Mouse (Mus musculus): Measurements from ENCODE around the gene Mcoln3.
A peak's percentile ranks its signal among the peaks of the same experiment; 100 is the strongest.

The Mcoln3 gene

GRCm38 (mm10) chr3:146174215-146174614 is 57.0 kb downstream of the Mcoln3 start:
- no peak for DNase-seq (ENCODE audit: low read depth)

GRCm38 (mm10) chr3:146177295-146177694 is 60.0 kb downstream of the Mcoln3 start:
- peak; percentile 68 for DNase-seq (ENCODE audit: low read depth)

GRCm38 (mm10) chr3:146177748-146178582 is 60.7 kb downstream of the Mcoln3 start:
- DNase-seq (ENCODE audit: low read depth) = peak; percentile 87

GRCm38 (mm10) chr3:146180341-146180740 is 63.1 kb downstream of the Mcoln3 start:
- DNase-seq (ENCODE audit: low read depth) = no peak

- DNase-seq (ENCODE audit: low read depth) = peak; percentile 65
Observed at GRCm38 (mm10) chr3:146180986-146181385, 63.7 kb downstream of the Mcoln3 start.

GRCm38 (mm10) chr3:146184992-146185657 is 67.9 kb downstream of the Mcoln3 start:
- peak; percentile 84 for DNase-seq (ENCODE audit: low read depth)

GRCm38 (mm10) chr3:146186033-146186432 is 68.8 kb downstream of the Mcoln3 start:
- DNase-seq (ENCODE audit: low read depth) = no peak

- DNase-seq (ENCODE audit: low read depth) = no peak
Observed at GRCm38 (mm10) chr3:146189933-146190332, 72.7 kb downstream of the Mcoln3 start.
